Mouse (Mus musculus) adrenal gland, adult 18-20 months (tissue): Measurements from ENCODE around the gene Capn5. TPM values are rescaled to one million over a fixed set of nuclear protein-coding genes. Genes with fewer than 3 reads are reported as not detected.

ENCODE experiments used
- total RNA-seq, 2 experiments: library from RNA; stranded (reverse); gene quantifications; 1 replicate in 1 of 2; 2 replicates in 1 of 2; pipeline ENCODE4 v1.2.3; 2021

Gene Capn5
- total RNA-seq, 2 experiments from 2014 or later: 4.2 to 4.6 TPM

Other genes with a start within 250 kb of the Capn5 start
- gene Myo7a, start 58.8 kb downstream of the Capn5 start, total RNA-seq: 100 to 1,000 TPM; 117 to 127 TPM
- 1 to 10 TPM in 1 of 2 experiments, not detected in 1; 4.4 TPM for gene Omp, start 32.8 kb downstream of the Capn5 start, total RNA-seq
- 1 to 10 TPM in 1 of 2 experiments, not detected in 1; 2.8 TPM for gene B3gnt6, start 21.2 kb upstream of the Capn5 start, total RNA-seq
- 10 to 100 TPM; 11.7 to 12.9 TPM for gene Acer3, start 142.9 kb upstream of the Capn5 start, total RNA-seq
- 10 to 100 TPM; 16.7 to 16.9 TPM for gene Tsku, start 183.1 kb upstream of the Capn5 start, total RNA-seq